Mouse (Mus musculus): ENCODE data around the gene Tas2r135. TPM values are rescaled to one million over a fixed set of nuclear protein-coding genes. Genes with fewer than 3 reads are reported as not detected.

Tas2r135 gene
- polyA plus RNA-seq, 1 experiment from 2014 or later = not detected

GRCm38 (mm10) chr6:42447381-42447780 is 42.1 kb downstream of the Tas2r135 start:
- H3K4me2 ChIP-seq = no peak overlapping the region
- no peaks in the 10 kb centered on the region for H3K9me3 ChIP-seq (replicated peaks)
- no peak overlapping the region for H3K4me3 ChIP-seq
- no peaks in the 10 kb centered on the region for H3K27me3 ChIP-seq
- WGBS = 83% methylated on average over 2 of the region's 2 CpGs
- H3K27ac ChIP-seq = no peak overlapping the region
- no peaks in the 10 kb centered on the region for H3K4me1 ChIP-seq
- H3K9ac ChIP-seq = no peak overlapping the region
- no peaks in the 10 kb centered on the region for H3K36me3 ChIP-seq (ENCODE audit: poor library complexity, severe bottlenecking)
- ATAC-seq = no peak

Other genes with a start within 250 kb of the Tas2r135 start
- not detected in 2 replicates for gene Tas2r144, start 190.1 kb upstream of the Tas2r135 start, polyA plus RNA-seq (2015; fragmentation: Nextera tagmentation; extraction: Ambion mirVana)
- gene Gstk1, start 159.5 kb upstream of the Tas2r135 start, polyA plus RNA-seq (2015; fragmentation: Nextera tagmentation; extraction: Ambion mirVana) = 13.2 and 14.8 TPM in 2 replicates
- 0.19 TPM in 1 of 2 replicates, not detected in the other for gene Tmem139, start 143.5 kb upstream of the Tas2r135 start, polyA plus RNA-seq (2015; fragmentation: Nextera tagmentation; extraction: Ambion mirVana)
- 62.7 and 73.9 TPM in 2 replicates for gene Casp2, start 140.4 kb upstream of the Tas2r135 start, polyA plus RNA-seq (2015; fragmentation: Nextera tagmentation; extraction: Ambion mirVana)
- gene Clcn1, start 118.7 kb upstream of the Tas2r135 start, polyA plus RNA-seq (2015; fragmentation: Nextera tagmentation; extraction: Ambion mirVana) = 1.3 and 2.0 TPM in 2 replicates
- 4.0 and 4.4 TPM in 2 replicates for gene Fam131b, start 80.8 kb upstream of the Tas2r135 start, polyA plus RNA-seq (2015; fragmentation: Nextera tagmentation; extraction: Ambion mirVana)
- 39.8 and 41.1 TPM in 2 replicates for gene Zyx, start 55.8 kb upstream of the Tas2r135 start, polyA plus RNA-seq (2015; fragmentation: Nextera tagmentation; extraction: Ambion mirVana)
- 0.23 and 0.28 TPM in 2 replicates for gene Epha1, start 32.2 kb upstream of the Tas2r135 start, polyA plus RNA-seq (2015; fragmentation: Nextera tagmentation; extraction: Ambion mirVana)
- not detected in 2 replicates for gene Tas2r143, start 5.2 kb upstream of the Tas2r135 start, polyA plus RNA-seq (2015; fragmentation: Nextera tagmentation; extraction: Ambion mirVana)
- gene Tas2r126, start 29.1 kb downstream of the Tas2r135 start, polyA plus RNA-seq (2015; fragmentation: Nextera tagmentation; extraction: Ambion mirVana) = not detected in 2 replicates
- not detected in 2 replicates for gene Olfr458, start 59.8 kb downstream of the Tas2r135 start, polyA plus RNA-seq (2015; fragmentation: Nextera tagmentation; extraction: Ambion mirVana)
- gene Olfr457, start 70.9 kb downstream of the Tas2r135 start, polyA plus RNA-seq (2015; fragmentation: Nextera tagmentation; extraction: Ambion mirVana) = not detected in 2 replicates
- gene Olfr456, start 81.8 kb downstream of the Tas2r135 start, polyA plus RNA-seq (2015; fragmentation: Nextera tagmentation; extraction: Ambion mirVana) = not detected in 2 replicates
- gene Olfr455, start 142.2 kb downstream of the Tas2r135 start, polyA plus RNA-seq (2015; fragmentation: Nextera tagmentation; extraction: Ambion mirVana) = not detected in 2 replicates
- gene Tcaf3, start 192.3 kb downstream of the Tas2r135 start, polyA plus RNA-seq (2015; fragmentation: Nextera tagmentation; extraction: Ambion mirVana) = 0.06 TPM in 1 of 2 replicates, not detected in the other
- 1.4 and 1.9 TPM in 2 replicates for gene Tcaf2, start 239.8 kb downstream of the Tas2r135 start, polyA plus RNA-seq (2015; fragmentation: Nextera tagmentation; extraction: Ambion mirVana)

Data from forebrain, embryonic 13.5 days (tissue).